Mouse (Mus musculus) thymus, postnatal 25 days (tissue): Measurements from ENCODE around the gene Ambra1.

Source experiments
- DNase-seq: peaks from one replicate; pipeline ENCODE4 v3.0.0; 2022

The Ambra1 gene

GRCm38 (mm10) chr2:91876000-91876805 lies 146.3 kb downstream of the Ambra1 start:
- DNase-seq: peak; percentile 2

GRCm38 (mm10) chr2:91876806-91877140 lies 146.8 kb downstream of the Ambra1 start:
- peak; percentile 3 for DNase-seq

- no peak for DNase-seq
Observed at GRCm38 (mm10) chr2:91878387-91879180, 148.7 kb downstream of the Ambra1 start.

- DNase-seq: no peak
Observed at GRCm38 (mm10) chr2:91883961-91884360, 154.0 kb downstream of the Ambra1 start.

GRCm38 (mm10) chr2:91884616-91885015 lies 154.7 kb downstream of the Ambra1 start:
- no peak for DNase-seq

GRCm38 (mm10) chr2:91894716-91895115 lies 164.8 kb downstream of the Ambra1 start:
- no peak for DNase-seq

GRCm38 (mm10) chr2:91895401-91895800 lies 165.5 kb downstream of the Ambra1 start:
- DNase-seq: no peak

GRCm38 (mm10) chr2:91897968-91898367 lies 168.0 kb downstream of the Ambra1 start:
- no peak for DNase-seq

- no peak for DNase-seq
Observed at GRCm38 (mm10) chr2:91899141-91899540, 169.2 kb downstream of the Ambra1 start.

- no peak for DNase-seq
Observed at GRCm38 (mm10) chr2:91900431-91900830, 170.5 kb downstream of the Ambra1 start.

- DNase-seq: no peak
Observed at GRCm38 (mm10) chr2:91902336-91902735, 172.4 kb downstream of the Ambra1 start.

- no peak for DNase-seq
Observed at GRCm38 (mm10) chr2:91903171-91903925, 173.4 kb downstream of the Ambra1 start.

GRCm38 (mm10) chr2:91904618-91905307 lies 174.8 kb downstream of the Ambra1 start:
- no peak for DNase-seq

GRCm38 (mm10) chr2:91906141-91906540 lies 176.2 kb downstream of the Ambra1 start:
- DNase-seq: no peak

GRCm38 (mm10) chr2:91912616-91913015 lies 182.7 kb downstream of the Ambra1 start:
- DNase-seq: no peak

- no peak for DNase-seq
Observed at GRCm38 (mm10) chr2:91913328-91914110, 183.6 kb downstream of the Ambra1 start.

- DNase-seq: no peak
Observed at GRCm38 (mm10) chr2:91916346-91916977, 186.5 kb downstream of the Ambra1 start.

- DNase-seq: no peak
Observed at GRCm38 (mm10) chr2:91917096-91917495, 187.2 kb downstream of the Ambra1 start.

GRCm38 (mm10) chr2:91920130-91920529 lies 190.2 kb downstream of the Ambra1 start:
- no peak for DNase-seq

GRCm38 (mm10) chr2:91921181-91921789 lies 191.4 kb downstream of the Ambra1 start:
- peak; percentile 54 for DNase-seq
